Mouse (Mus musculus) left cerebral cortex, postnatal 4 days (tissue): ENCODE measurements around the gene Wdr78. TPM values are rescaled to one million over a fixed set of nuclear protein-coding genes. Genes with fewer than 3 reads are reported as not detected.

Source experiments
- DNase-seq: peaks from one replicate; pipeline ENCODE4 v3.0.0-alpha.2; 2022
- intact Hi-C: fragments of 180-260 bp; cut with DNase I; formaldehyde crosslinking; loops from one replicate; pipeline ENCODE4 v1.15.1; 2025
- total RNA-seq, 2 experiments: library from RNA; stranded (reverse); gene quantifications; 2 replicates each; pipeline ENCODE4 v1.2.3; 2021

Wdr78 gene
- total RNA-seq, 2 experiments from 2014 or later, result 10.9 TPM

- intact Hi-C loops, result no loop called here
- no peak for DNase-seq
These were observed 49.4 kb downstream of the Wdr78 start for GRCm38 (mm10) chr4:103064976-103065375.

DNA sequence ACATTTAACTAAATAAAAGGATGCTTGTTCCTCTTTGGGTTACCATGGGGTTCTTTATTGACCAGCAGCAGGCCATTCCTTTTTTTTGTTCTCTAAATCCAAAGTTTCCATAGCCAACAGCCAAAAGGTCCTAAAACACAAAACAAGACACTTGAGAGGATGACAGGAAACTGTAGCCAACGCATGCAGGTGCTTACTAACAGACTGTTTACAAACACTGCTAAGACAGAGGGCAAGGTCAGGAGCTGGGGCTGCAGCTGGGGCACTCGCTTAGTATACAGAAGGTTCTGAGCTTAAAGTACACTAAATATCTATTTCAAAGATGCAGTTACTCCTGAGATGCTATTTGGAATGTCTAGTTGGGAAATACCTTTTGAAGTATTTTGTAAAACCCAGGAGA, 49.9 kb downstream of the Wdr78 start:
- DNase-seq, result no peak
- intact Hi-C loops, result no loop called here

- intact Hi-C loops, result no loop called here
- DNase-seq, result no peak
These were observed 57.4 kb downstream of the Wdr78 start for GRCm38 (mm10) chr4:103056909-103057308.

DNA sequence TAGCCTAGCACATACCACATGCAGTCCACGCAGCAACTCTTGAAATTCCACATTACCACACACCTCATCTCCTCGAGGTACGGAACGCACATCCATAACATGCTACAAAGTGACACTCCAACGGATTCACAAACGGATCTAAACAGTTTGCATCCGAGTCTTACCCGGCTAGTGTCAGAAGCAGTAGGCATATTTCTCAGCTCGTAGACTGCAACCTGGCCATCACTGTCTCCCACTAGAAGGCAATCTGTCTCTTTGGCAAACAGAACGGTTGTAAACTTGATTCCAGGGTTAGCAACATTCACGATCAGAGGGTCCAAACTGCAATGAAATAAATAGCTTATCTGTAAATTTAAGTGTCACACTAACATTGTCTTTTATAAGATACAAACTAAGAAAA, 66.3 kb downstream of the Wdr78 start:
- intact Hi-C loops, result no loop called here
- DNase-seq, result no peak

- DNase-seq, result no peak
- intact Hi-C loops, result no loop called here
These were observed 71.4 kb downstream of the Wdr78 start for GRCm38 (mm10) chr4:103042997-103043396.

DNA sequence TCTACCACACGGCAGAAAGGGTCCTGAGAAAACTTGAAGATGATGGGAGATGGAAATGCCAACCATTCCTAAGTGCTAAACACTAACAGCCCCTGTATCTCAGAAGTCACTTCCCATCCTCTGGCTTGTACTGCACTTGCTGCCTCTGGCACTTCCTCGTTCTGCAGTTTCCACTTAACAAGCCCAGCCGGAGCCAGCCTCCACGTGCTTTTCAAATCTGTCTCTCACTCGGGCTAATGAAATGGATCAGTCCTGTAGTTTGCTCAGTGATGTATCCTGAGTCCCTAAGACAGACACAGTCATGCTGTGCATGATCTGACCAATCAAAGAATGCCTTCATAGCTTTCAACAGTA, 74.5 kb downstream of the Wdr78 start:
- no peak for DNase-seq
- intact Hi-C loops, result no loop called here

GRCm38 (mm10) chr4:103039103-103039837, 75.1 kb downstream of the Wdr78 start:
- no peak for DNase-seq

GRCm38 (mm10) chr4:103028177-103029088, 85.9 kb downstream of the Wdr78 start:
- DNase-seq, result no peak
- intact Hi-C loops, result no loop called here

More at GRCm38 (mm10) chr4:103039103-103039837, 75.1 kb downstream of the Wdr78 start:
- intact Hi-C loops, result no loop called here

GRCm38 (mm10) chr4:103027745-103028144, 86.6 kb downstream of the Wdr78 start:
- intact Hi-C loops, result no loop called here
- no peak for DNase-seq

GRCm38 (mm10) chr4:103026621-103027020, 87.7 kb downstream of the Wdr78 start, which contains the start of gene Insl5:
TSS of gene Insl5 (minus strand) at chr4:103026842.
- DNase-seq, result no peak
- intact Hi-C loops, result no loop called here

DNA sequence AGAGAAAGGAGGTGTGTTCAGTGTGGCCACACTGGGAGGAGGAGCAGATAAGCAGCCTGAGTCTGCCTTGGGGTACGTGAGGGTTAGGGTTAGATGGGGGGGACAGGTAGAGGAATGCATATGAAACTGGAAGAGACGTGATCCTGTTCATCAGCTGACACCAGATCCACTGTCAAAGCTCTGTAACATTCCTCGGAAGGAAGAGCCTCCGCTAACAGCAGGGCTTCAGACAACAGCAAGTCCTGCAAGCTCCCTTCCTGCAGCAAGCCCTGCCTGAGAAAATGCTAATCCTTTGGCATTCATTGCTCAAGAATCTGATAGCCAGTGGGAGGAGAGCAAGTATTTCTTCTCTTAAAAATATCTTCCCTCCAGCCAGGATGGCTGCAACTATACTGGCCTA, 100.9 kb downstream of the Wdr78 start:
- no peak for DNase-seq
- intact Hi-C loops, result no loop called here

DNA sequence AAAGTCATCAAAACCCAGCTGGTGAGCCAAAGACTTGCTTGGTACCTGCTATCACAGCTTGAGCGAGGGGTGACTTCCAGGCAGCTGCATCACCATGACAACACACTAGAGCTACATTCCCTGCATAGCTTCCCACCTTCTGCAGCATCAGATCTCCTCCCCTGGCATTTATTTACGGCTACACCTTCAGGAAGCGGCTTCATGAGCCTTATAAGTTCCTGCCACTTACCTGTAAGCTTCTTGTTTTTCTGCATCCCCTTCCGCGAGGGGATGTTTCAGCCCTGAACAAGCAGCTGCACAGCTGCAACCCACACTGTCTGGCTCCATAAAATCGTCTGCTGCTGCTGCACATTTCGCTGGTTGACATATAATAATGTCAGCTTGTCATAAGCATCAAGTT, 102.5 kb downstream of the Wdr78 start:
- no peak for DNase-seq

DNA sequence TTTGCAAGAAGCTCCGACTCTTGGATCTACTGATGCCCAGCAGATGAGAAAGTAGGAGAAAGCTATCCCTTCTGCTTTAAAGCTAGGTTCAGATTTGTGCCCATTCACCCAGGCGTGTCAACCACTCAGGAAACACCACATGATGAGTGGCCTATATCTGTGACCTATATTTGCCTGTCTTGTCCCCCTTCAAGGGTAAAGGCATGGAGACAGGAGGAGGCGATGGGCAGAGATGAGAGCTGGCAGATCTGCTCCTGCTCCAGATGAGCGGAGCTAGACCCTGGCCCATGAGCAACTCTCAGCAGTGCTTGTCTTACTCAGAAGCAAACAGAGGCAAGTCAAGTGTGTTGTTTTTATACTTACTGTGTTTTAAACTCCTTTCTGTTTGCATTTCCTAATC, 103.6 kb downstream of the Wdr78 start:
- DNase-seq, result no peak
- intact Hi-C loops, result no loop called here

More for the DNA sequence above, 102.5 kb downstream of the Wdr78 start:
- intact Hi-C loops, result no loop called here

DNA sequence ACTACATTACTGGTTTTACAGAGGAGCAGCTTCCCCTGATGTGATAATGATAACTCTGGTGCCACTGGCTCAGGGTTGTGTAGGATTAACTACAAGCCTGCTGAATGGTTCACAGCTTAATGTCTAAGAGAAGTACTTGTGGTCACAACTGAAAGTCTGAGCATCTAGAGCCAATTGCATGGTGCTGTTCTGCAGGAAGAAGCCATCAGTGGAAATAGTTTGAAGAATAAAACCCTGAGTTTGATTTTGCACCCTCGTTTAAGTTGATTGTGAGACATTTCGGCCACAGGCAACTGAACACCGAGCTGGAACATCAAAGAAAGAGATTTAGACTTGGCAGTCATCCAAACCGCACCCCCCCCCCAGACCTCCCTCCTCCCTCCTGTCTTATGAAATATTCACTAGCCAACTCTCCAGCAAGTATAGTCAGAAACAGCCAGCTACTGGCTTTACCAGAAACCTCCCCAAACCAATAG, 107.4 kb downstream of the Wdr78 start:
- DNase-seq, result peak; percentile 33
- intact Hi-C loops, result no loop called here

GRCm38 (mm10) chr4:103006266-103006665, 108.1 kb downstream of the Wdr78 start:
- no peak for DNase-seq
- intact Hi-C loops, result no loop called here

GRCm38 (mm10) chr4:103005190-103005945, 109.0 kb downstream of the Wdr78 start:
- intact Hi-C loops, result no loop called here
- DNase-seq, result no peak

GRCm38 (mm10) chr4:103004681-103005080, 109.7 kb downstream of the Wdr78 start:
- DNase-seq, result no peak
- intact Hi-C loops, result no loop called here

- intact Hi-C loops, result no loop called here
- DNase-seq, result no peak
These were observed 122.7 kb downstream of the Wdr78 start for GRCm38 (mm10) chr4:102991685-102992084.

- no peak for DNase-seq
- intact Hi-C loops, result no loop called here
These were observed 123.6 kb downstream of the Wdr78 start for GRCm38 (mm10) chr4:102990595-102991340.

DNA sequence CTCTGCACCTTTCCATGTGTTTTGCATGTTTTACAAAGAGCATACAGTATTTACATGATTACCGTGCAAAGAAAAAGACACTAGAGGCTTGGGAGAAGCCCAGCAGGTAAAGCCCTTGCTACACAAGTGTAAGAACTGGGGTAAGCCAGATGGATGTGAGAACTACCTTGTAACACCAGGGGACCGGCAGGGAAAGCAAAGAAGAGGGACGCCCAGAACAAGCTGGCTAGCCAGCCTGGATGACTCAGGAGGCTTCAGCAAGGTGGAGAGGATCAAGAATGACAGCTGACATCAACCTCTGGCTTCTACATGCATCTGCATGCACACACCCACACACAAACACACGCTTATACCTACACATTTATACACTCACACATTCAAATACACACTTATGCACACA, 124.3 kb downstream of the Wdr78 start:
- no peak for DNase-seq

More for the DNA sequence above, 124.3 kb downstream of the Wdr78 start:
- intact Hi-C loops, result no loop called here
